ENCODE assay signal across 18 mouse cellular contexts in genomic region chr7:101499701-101500100, GRCm38 (mm10).
DNase-seq lines count a peak whose midpoint lies in the region; TF ChIP-seq lines count a peak whose summit lies in the region.
"Had no signal": no experiment of that assay in that cellular context is flagged by ENCODE, and none has a peak within 500 bp of the region (broad histone marks: within the 10 kb centered on the region; RNA-seq: fewer than 3 reads in every experiment).

No protein-coding gene starts in this region.

- DNase-seq in gastrocnemius, adult 2 months, result peak; percentile 8
- no peak for DNase-seq in gastrocnemius, postnatal 14 days
- DNase-seq in thymus, adult 2 months, result peak; percentile 32
- DNase-seq in thymus, adult 18-20 months, result no peak
- peak; percentile 47 for DNase-seq in thymus, postnatal 14 days
- no peak for DNase-seq in heart, embryonic 10.5 days (ENCODE audit: low spot score)
- DNase-seq in cerebellum, postnatal 10 days, result no peak
- DNase-seq: adrenal gland, adult 2 months; adrenal gland, postnatal 36 days; cerebellum, adult 11 months; cerebellum, adult 8-10 months; cerebellum, postnatal 25 days; gastrocnemius, postnatal 25 days; heart, postnatal 36 days had no signal

- no peak for TF ChIP-seq CTCF in gastrocnemius, adult 2 months (IDR thresholded peaks at IDR 0.05)
- TF ChIP-seq CTCF in thymus, adult 2 months (IDR thresholded peaks at IDR 0.05; ENCODE audit: borderline replicate concordance, control insufficient read depth, extremely low read depth, insufficient read depth, low read length, poor library complexity), result no peak

- no peaks in the 10 kb centered on the region for H3K36me3 ChIP-seq in thymus, adult 2 months (ENCODE audit: control insufficient read depth, insufficient read depth, low read length)
- H3K36me3 ChIP-seq in heart, embryonic 10.5 days, result no peaks in the 10 kb centered on the region
- H3K36me3 ChIP-seq: embryonic facial prominence, embryonic 12.5 days; forebrain, embryonic 15.5 days; heart, embryonic 13.5 days; hindbrain, embryonic 12.5 days had no signal

- H3K4me3 ChIP-seq in gastrocnemius, adult 2 months, result no peak overlapping the region
- H3K4me3 ChIP-seq in thymus, adult 2 months (ENCODE audit: control insufficient read depth, insufficient read depth, low read length), result no peak overlapping the region
- no peak overlapping the region for H3K4me3 ChIP-seq in heart, embryonic 10.5 days
- H3K4me3 ChIP-seq: embryonic facial prominence, embryonic 12.5 days; forebrain, embryonic 15.5 days; heart, embryonic 13.5 days; hindbrain, embryonic 12.5 days had no signal

- WGBS in thymus, adult 2 months, result 68% methylated on average over 9 of the region's 9 CpGs
- WGBS in heart, embryonic 10.5 days, result 74% methylated on average over 9 of the region's 9 CpGs

- H3K9me3 ChIP-seq in heart, embryonic 10.5 days, result no peaks in the 10 kb centered on the region
- H3K9me3 ChIP-seq: embryonic facial prominence, embryonic 12.5 days; forebrain, embryonic 15.5 days; heart, embryonic 13.5 days; hindbrain, embryonic 12.5 days had no signal

- TF ChIP-seq POLR2A in thymus, adult 2 months (IDR thresholded peaks at IDR 0.05; ENCODE audit: control insufficient read depth, extremely low read depth, insufficient read depth, low read length, poor library complexity), result no peak

- intact Hi-C loops in gastrocnemius, adult 2 months (cut with DNase I), result no loop called here
- intact Hi-C loops in gastrocnemius, postnatal 14 days (cut with DNase I; ENCODE audit: low total_unique reads), result no loop called here

- H3K27ac ChIP-seq in gastrocnemius, adult 2 months, result 0 out of 2 replicates have a peak overlapping the region, but pooled peaks have one; percentile 4
- 0 out of 2 replicates have a peak overlapping the region, but pooled peaks have one; percentile 18 for H3K27ac ChIP-seq in thymus, adult 2 months (ENCODE audit: control insufficient read depth, insufficient read depth, low read length)
- H3K27ac ChIP-seq in heart, embryonic 10.5 days, result no peak overlapping the region
- H3K27ac ChIP-seq: embryonic facial prominence, embryonic 12.5 days; forebrain, embryonic 15.5 days; heart, embryonic 13.5 days; hindbrain, embryonic 12.5 days had no signal

- H3K27me3 ChIP-seq in thymus, adult 2 months (ENCODE audit: control insufficient read depth, insufficient read depth, low read length), result no peaks in the 10 kb centered on the region
- H3K27me3 ChIP-seq in heart, embryonic 10.5 days (ENCODE audit: insufficient read depth, poor library complexity, severe bottlenecking), result peaks cover 89% of the 10 kb centered on the region

- H3K4me1 ChIP-seq in thymus, adult 2 months (replicated peaks; ENCODE audit: control insufficient read depth, insufficient read depth, low read length), result peaks cover 46% of the 10 kb centered on the region
- peaks cover 33% of the 10 kb centered on the region for H3K4me1 ChIP-seq in heart, embryonic 10.5 days
- H3K4me1 ChIP-seq: forebrain, embryonic 15.5 days had no signal

Comparison
In these comparisons a context has a peak if more than half of its experiments do, and no peak if none do; other contexts are left out.
1. DNase-seq: peak in gastrocnemius, adult 2 months (single experiment), thymus, adult 2 months (single experiment) and thymus, postnatal 14 days (single experiment); none in gastrocnemius, postnatal 14 days (single experiment), thymus, adult 18-20 months (0 of 2), heart, embryonic 10.5 days (single experiment) and cerebellum, postnatal 10 days (0 of 2).